Mouse (Mus musculus) lung, postnatal 4 days (tissue): ENCODE data around the gene Nox3.

Source experiments
- DNase-seq, 2 experiments: peaks; one replicate each; pipeline ENCODE4 v3.0.0; 2021

Gene Nox3

DNA sequence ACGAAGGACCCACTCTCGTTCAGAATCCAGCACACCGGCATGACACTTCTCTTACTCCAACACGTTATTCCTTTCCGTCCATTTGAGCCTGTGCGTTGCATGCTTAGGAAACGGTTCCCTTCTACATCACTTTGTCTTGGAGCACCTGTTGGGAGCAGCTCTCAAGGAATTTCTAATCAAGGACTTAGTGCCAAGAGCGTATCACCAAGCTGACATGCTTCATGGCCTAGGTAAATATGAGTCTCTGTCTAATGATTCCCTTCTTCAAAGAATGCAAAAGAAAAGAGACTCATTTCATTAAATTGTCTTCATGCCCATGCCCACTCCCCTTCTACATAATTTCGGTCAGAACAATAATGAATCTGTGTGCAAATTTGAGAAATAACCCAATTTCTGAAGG, at the start of gene Nox3:
TSS of gene Nox3 (minus strand) at position 101 of the 400 bp plus-strand sequence.
- DNase-seq, result no peak

DNA sequence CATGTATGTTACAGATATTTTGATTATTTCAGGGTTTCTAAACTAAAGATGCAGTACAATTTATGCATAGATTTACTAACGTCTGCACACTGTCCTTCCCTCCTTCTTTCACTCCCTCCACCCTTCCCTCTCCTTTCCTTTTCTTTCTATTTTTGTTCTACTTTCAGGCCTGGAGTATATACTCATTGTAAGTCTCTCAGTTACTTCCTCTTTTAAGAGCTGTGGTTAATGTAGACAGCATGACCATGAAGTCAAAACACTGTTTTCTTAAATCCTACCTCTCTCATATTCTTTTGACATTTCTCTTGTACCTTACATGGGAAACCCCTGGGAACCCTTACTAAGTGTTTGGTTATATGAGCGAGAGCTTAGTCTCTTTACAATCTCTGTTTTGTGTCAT, 48.3 kb upstream of the Nox3 start:
- DNase-seq, result no peak

DNA sequence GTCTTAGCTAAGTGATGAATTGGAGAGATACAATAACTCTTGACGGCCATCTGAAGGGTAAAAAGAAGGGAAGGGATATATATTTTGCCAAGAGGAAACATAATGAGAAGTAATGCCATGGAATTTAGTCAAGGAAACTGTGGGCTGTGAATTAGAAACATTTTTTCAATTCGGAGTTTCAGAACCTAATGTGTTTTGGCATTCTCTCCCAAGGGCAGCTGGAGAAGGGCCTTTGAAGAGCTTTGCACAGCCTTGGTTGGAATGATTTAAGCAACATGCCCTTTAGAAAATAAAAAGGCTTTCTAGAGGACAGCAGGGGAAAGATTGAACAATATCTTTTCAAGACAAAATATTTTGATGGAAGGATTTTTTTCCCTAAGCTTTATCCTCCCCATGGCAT, 40.9 kb upstream of the Nox3 start:
- no peak for DNase-seq

DNA sequence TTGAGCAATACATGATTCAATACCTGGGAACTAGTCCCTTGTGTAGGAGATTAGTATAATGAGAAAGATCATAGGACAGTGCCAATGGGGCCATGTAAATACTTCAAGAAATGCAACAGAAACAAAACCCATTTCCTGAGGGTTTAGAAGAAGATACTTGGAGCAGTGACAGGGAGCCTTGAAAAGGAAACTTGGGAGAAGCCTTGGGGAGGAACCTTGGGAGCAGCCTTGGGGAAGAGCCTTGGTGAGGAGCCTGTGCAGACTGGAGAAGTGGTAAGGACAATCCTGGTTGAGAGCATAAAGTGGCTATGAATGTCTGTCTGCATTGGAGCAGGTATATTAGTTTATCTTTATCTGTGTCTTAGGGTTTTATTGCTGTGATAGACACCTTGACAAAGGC, 38.2 kb upstream of the Nox3 start:
- DNase-seq, result no peak

DNA sequence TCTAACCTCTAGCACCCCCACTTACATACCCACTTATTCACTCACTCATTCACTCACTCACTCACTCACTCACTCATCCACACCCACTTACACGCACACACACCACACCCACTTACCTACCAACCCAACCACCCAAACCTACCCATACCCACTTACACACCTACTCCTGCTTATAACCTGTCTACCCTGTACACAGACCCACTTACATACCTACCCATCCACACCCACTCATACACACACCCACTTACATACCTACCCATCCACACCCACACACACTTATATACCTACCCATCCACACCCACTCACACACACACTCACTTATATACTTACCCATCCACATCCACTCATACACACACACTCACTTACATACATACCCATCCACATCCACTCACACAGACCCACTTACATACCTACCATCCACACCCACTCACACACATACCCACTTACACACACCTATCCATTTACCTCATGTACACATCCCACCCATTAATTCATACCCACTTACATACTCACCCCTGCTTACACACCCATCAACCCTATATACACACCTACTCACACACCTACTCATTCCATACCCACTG, 9.4 kb upstream of the Nox3 start:
- DNase-seq, result no peak

DNA sequence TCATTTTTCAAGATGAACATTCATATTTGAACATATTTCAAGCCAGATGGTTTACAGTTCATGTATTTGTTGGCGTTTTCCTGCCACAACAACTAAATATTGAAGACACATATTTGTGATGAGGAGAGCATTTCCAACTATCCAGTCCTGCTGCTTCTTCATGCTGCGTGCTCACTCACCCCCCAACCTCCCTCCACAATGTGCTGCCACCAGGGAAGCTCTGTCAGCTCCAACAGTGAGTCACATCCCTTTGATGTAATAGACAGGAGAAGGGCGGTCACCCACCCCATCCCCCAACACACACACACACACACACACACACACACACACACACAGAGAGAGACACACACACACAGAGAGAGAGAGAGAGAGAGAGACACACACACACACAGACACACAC, 6.3 kb upstream of the Nox3 start:
- DNase-seq, result no peak

DNA sequence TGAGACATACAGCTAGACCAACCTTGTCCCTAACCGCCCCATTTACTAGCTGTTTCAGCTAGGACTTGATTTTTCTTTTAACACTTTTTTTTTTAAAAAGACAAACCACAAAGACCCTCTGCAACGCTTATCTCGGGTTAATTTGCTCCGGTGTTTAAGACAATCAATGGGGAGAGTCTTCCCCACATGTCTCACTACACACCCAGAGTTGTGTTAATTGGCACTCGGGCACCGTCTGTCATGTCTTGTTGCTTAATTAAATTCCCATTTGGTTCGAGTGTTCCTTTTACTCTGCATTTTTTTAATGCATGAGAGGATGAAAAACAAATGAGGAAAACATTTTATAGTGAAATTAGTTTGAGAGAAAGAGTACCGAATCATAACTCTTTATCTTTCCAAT, 3.2 kb downstream of the Nox3 start:
- no peak for DNase-seq

DNA sequence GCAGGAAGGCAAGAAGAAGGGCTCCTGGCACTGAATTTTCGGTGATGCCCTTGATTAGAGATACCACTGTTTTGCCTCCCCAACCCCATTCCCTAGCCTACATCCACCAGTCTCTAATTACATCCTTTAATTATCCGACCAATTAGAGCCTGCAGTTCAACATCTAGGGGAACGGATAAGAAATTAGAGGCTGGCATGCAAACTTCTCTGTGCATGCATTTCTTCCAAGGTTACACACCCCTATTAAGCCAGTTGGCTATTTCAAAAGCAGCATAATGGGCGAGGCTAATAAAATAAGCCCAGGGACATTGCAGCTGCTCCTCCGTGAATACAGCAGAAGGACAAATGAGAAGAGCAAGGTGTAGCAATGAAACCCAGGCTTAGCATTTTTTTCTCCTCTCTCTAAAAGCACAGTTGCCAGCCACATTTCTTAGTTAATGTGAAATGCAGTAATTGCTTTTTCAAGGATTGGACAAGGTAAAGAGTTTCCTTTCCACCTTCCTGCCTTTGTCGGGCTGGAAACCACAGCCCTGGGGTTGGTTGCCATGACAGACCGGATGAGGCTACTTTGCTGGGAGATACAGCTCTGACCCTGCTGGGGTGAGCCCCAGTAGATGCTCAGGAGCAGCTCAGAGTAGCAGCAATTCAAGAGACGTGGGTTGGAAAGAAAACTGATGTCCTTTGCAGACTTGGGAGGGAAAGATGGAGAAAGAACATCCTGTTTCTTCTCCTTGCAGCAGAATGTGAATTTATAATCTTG, 5.4 kb downstream of the Nox3 start:
- DNase-seq, result no peak

DNA sequence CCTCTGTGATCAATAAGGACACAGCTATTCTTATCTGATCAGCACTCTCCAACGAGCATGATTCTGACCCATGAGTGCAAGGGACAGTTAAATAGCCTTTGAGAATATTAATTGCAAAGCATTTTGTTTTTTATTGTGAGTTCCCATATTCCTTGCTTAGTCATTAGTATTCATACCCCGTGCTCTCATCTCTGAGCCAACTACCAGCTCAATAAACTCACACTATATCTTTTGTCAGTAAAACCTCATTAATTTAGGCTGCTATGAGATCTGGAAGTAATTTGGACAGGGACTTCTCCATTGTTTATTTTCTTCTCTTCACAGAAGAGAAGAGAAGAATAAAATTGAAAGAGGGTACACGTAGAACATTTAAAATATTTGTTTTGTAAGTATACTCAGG, 12.4 kb downstream of the Nox3 start:
- DNase-seq, result no peak

DNA sequence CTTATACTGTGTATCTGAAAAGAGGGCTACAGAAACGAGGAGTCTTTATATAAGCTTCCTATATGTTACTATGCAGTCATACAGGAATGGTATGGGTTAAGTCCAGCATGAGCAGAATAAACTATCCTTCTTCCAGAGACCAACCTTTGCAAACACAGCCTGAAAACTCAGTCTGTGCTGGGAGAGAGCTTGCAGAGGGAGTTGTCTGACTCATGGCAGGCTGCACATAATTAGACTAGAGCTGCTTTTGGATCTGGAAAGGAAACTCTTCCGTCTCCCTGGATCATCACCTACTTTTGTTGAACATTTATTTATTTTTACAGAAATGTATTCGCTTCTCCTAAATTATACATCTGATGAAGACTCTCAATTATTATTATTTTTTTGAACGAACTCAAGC, 26.8 kb downstream of the Nox3 start:
- DNase-seq, result no peak

DNA sequence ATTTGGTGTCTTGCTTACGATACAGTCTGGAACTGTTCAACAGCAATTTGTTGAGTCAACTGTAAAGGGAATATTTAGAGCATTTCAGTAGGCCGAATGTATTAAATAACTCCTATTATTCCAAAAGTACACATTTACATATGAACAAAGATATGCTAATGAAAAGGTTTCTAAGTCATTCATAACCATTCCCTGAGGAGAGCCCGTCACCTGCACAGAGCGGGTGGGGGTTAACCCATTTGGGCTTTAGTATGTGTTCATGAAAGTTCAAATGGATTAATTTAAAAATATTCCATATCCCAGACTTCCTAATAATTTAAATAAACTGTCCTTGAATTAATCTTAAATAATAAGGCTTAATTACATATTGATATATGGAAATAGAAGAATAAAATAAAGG, 28.8 kb downstream of the Nox3 start:
- DNase-seq, result no peak

DNA sequence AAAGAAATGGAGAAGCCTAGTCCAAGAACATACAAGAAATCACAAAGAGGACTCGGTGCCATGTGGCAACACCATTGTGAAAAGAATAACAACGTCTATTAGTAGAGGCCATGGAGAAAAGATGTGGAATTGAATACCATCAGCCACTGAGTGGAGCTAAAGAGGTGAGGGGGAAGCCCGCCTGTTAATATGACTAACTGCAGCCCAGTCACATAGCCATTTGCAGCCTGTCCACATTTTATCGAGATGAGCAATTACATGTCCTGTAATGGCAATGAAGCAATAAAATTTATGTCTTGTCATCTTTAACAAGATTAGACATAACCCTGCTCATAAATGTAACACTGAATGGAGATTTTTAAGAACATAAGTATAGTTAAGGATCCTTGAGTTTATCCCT, 30.7 kb downstream of the Nox3 start:
- no peak for DNase-seq

DNA sequence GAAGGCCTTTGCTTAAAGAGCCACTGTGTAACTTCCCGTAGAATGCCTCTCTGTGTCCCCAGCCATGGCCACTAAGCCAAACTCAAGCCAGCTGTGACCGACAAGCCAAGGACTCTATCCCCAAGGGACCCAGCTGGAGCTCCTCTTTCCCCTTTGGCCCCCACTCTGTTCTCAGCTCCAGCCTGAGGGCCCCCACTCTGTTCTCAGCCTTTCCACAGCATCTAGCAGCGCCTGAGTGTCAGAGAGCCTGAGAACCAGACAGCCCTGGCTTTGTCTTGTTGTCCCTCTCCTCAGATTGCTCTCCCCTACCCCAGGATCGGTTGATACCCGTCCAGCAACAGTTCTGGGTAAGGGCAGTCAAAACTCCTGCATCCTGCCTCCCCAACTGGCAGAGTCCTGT, 36.6 kb downstream of the Nox3 start:
- DNase-seq, result peak in 1 of 2 experiments; percentile 50

DNA sequence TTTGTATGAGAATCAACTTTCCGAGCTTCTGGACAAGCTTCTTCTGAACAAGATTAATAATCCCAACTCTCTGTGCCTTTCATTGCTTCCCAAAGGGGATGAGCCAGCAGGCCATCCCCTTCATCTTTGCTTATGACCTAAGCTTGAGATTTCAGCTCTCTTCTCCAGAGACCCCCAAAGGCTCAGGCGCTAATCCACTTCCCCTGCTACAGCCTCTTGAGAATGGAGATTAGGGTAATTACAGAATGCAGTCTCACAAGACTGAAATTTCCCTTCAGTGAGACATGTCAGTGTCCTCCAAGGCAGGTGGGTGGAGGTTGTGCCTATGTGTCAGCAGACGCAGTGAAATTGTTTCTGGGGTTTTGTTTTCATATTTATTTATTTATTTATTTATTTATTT, 45.7 kb downstream of the Nox3 start:
- DNase-seq, result no peak

DNA sequence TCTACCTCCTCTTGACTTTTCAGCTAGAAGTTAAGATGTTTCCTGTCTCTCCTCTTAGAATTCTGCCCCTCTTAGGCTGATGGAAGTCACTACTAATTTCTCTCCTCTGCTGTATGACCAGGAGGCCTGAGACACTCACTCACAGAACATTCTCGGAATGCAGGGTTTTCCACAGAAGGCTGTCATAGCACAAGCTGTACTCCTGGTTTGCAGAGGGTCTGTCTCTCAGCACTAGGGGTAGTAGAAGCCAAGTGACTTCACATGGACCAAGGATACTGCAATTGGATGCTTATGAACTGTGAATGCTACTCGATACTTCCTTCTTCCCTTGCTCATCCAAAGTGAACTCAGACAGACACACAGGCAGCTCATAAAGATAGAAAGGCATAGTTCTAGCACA, 52.5 kb downstream of the Nox3 start:
- DNase-seq, result no peak

DNA sequence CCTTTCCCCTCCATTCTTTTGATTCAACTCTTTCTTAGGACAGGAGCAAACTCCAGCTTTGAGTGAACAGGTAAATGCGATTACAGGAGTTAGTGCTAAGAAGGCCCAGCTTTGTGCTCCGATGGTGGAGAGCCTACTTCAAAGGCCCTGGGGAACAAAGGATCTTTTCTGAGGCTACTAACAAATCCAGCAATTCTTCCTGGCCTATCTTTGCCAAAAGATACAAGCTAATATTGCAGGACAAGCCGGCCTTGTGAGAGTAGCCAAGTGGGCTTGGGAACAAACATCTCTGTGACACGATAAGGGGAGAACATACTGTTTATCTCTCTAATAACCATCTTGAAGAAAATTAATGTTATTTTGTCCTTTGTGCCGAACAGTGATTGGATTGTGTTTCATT, 54.6 kb downstream of the Nox3 start:
- DNase-seq, result no peak

DNA sequence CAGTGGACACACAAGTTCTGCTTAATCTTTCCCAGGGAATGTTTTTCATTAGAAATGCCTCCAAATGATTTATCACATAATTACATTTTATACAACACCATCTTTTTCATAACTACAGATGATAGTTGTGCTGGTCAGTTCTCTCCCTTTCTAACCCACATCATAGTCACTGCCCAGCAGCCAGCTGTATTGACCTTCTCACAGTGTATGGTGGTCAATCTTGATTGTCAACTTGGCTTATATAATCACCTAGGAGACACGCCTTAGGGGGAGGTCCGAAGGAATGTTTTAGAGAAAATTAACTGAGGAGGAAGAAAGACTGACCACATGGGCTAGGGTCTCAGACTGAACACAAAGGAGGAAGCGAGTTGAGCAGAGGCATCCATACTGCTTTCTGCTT, 57.3 kb downstream of the Nox3 start:
- DNase-seq, result no peak

DNA sequence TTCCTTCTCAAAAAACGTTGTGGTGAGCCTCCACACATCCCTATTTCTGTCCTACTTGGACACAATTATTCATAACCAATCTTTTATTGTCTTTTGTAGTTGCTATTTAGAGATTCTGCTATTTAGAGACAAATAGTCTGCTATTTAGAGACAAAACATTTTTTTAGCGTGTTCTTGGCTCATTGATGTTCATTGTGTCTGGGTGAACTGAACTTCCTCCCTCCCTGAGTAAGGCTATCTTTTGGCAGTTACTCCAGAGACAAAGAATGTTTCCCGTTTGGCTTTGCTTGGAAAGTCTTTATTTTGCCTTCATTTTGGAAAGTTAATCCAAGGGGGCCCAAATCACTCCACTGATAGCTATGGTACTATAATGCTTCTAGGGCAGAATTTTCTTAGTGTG, 63.6 kb downstream of the Nox3 start:
- no peak for DNase-seq

DNA sequence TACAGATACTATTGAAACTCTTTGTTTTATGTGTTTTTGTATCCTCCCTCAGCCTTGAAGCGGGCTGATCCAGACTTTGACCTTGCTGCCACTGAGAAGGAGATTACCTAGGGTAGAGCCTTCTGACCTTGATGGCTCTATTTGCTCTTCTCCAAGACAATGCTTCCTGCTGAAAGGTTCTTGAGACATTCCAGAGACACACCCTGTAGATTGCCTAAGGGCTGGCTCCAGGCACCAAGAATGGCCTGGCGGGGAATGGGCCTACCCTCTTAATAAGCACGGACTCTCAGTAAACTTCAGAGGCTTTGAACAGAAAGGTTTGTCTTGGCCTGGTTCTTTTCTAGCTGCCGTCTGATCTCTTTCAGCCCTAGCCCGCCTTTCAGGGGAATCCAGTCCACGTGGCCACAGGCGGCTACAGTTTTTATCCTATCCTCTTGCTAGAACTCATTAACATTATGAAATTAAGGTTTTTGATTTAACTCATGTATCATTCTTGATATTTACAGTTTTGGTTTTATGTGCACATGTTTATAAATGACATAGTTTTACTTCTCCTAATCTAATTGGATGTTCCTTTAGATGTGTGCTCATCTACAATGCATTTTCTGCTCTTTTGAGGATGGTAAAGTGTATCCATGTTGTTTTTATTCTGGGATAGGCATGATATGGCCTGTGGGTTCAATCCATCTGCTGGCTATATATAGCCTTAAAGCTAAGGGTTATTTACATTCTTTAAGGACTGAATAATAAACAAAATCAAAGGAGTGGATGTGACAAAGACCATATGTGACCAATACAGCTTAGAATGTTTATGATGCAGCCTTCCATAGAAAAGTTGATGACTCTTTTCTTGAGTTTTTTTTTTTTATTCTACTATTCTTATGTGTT, 79.5 kb downstream of the Nox3 start:
- DNase-seq, result no peak

DNA sequence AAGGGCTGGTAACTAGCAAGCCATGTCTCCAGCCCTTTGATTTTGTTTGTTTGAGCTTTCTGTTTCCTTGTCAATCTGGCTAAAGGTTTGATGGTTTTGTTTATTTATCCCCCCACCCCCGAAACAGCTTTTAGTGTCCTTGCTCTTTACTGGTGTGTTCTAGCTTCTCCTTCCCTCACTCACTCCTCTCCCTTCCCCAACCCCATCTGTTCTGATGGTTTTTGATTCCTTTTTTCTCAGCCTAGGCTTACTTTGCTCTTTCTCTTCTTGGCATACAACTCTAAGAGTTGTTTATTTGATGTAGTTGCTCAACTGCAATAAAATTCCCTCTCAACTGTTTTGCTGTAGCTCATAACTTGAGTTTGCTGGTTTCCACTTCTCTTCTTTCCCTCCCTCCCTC, 80.5 kb downstream of the Nox3 start:
- no peak for DNase-seq

DNA sequence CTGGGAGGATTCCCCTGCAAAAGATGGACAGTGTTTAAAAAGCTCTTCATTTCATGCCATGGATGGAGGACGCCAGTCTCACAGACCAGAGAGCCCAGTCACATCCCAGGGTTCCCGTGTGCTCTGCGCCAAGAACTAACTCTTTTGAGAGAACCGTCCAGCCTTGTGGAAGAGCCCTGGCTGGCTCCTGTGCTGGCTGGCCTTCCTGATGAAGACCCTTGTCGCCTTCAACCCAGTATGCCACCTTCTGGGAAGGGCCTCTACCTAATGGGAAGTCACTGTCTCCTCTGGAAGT, 84.3 kb downstream of the Nox3 start:
- no peak for DNase-seq

DNA sequence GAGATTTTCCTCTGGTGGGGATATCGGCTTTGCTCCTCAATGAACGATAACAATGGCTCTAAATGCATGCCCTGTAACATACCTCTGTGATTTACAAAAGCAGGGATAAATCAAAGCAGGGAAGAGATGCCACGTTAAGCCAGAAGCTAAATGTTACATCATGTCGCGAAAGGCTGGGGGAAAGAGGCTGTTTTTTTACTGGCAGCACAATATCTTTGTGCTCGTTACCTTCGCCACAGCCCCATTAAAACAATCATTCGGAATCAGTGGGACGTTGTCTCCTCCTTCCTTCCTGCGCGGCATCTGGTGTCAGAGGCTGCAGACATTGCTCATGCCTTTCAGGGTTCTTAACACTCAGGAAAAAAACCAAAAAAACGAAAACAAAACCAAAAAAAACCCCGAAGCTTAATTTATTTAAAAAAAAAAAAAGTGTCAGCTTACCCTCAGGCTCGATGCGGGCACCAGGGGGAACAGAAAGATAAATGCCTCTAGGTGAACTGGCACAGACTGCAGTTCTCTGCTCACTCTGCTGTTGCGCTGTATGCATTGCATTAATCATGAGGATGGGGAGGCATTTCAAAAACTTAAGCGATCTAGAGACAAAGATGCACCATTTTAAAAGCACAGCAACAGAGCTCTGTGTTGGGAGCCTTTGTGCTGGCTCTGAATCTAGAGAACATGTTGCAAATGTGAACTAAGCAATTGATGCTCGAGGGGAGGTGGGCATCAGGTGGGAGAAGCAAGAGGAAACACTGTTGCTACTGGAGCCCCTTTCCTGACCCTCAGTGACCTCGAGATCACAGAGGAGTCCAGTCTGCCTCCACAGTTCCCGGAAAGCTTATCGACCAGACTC, 84.9 kb downstream of the Nox3 start:
- DNase-seq, result no peak

DNA sequence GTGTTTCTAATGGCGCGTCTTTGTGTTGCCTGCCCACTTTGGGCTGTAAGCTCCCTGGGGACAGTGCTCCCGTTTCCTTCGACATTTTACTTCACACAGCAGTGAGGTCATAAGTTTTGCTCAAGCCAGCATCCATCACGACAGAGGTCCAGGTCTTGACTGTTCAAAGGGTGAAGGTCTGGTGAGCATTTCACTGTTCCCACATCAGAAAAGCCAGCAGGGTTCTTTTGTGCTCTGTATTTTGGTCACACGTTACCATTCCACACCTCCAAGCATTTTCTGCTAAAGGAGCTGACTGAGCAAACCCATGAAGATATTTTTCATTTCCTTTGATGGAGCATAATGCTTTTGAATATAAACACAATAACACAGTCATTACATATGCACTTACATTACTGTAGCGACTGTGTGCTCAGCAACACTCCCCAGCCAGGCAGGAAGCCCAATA, 85.7 kb downstream of the Nox3 start:
- DNase-seq, result no peak
